Mouse (Mus musculus): ENCODE data around the gene B4galt1. TPM values are rescaled to one million over a fixed set of nuclear protein-coding genes. Genes with fewer than 3 reads are reported as not detected.

B4galt1 gene
- total RNA-seq (2023): 59.0 and 68.1 TPM in 2 replicates

GRCm38 (mm10) chr4:40853565-40854386 is at the start of gene B4galt1:
B4galt1 (minus strand) TSS chr4:40854005.

GRCm38 (mm10) chr4:40757780-40758420 is 95.9 kb downstream of the B4galt1 start, which contains the start of gene Smu1:
Smu1 (minus strand) TSS chr4:40757923.

Other genes starting within 250 kb of the B4galt1 start
- gene Aptx, start 150.8 kb downstream of the B4galt1 start, total RNA-seq (2023): 14.0 and 18.5 TPM in 2 replicates
- 314 and 353 TPM in 2 replicates for gene Dnaja1, start 131.9 kb downstream of the B4galt1 start, total RNA-seq (2023)
- gene Smu1, start 96.1 kb downstream of the B4galt1 start, total RNA-seq (2023): 55.2 and 57.3 TPM in 2 replicates
- not detected in 2 replicates for gene Spink4, start 66.0 kb upstream of the B4galt1 start, total RNA-seq (2023)
- gene Bag1, start 94.3 kb upstream of the B4galt1 start, total RNA-seq (2023): 51.3 and 54.6 TPM in 2 replicates
- 48.4 and 52.3 TPM in 2 replicates for gene Chmp5, start 94.4 kb upstream of the B4galt1 start, total RNA-seq (2023)
- 25.4 and 32.6 TPM in 2 replicates for gene Nfx1, start 116.9 kb upstream of the B4galt1 start, total RNA-seq (2023)
- not detected in 2 replicates for gene Aqp7, start 194.1 kb upstream of the B4galt1 start, total RNA-seq (2023)
- not detected in 2 replicates for gene Aqp3, start 244.2 kb upstream of the B4galt1 start, total RNA-seq (2023)